8 mouse cellular contexts compared by ENCODE assay signal in genomic region chr9:108490559-108491285, GRCm38 (mm10). TPM values are rescaled to one million over a fixed set of nuclear protein-coding genes. Genes with fewer than 3 reads are reported as not detected.
DNase-seq lines count a peak whose midpoint lies in the region; ATAC-seq and TF ChIP-seq lines count a peak whose summit lies in the region.

Usp19 (plus strand) TSS chr9:108490602.

- H3K4me1 ChIP-seq in MEL (ENCODE audit: control insufficient read depth in 1 of 2, insufficient read depth in 2 of 2, low read length in 2 of 2) = peaks cover 4 to 9% of the 10 kb centered on the region in 2 experiments
- H3K4me1 ChIP-seq in cerebellum, adult 2 months (ENCODE audit: control insufficient read depth, insufficient read depth, low read length) = peaks cover 16% of the 10 kb centered on the region
- 0 out of 2 replicates have a peak, but pooled peaks cover 5% of the 10 kb centered on the region for H3K4me1 ChIP-seq in forebrain, postnatal 0 days (ENCODE audit: insufficient read depth)
- H3K4me1 ChIP-seq in lung, embryonic 15.5 days = peaks cover 22% of the 10 kb centered on the region

- no peaks in the 10 kb centered on the region for H3K9me3 ChIP-seq in MEL (replicated peaks; ENCODE audit: insufficient read depth, low read length)
- no peaks in the 10 kb centered on the region for H3K9me3 ChIP-seq in forebrain, postnatal 0 days (ENCODE audit: low read length)
- no peaks in the 10 kb centered on the region for H3K9me3 ChIP-seq in lung, embryonic 15.5 days

- WGBS in cerebellum, adult 2 months = under 1% methylated on average over 69 of the region's 69 CpGs
- WGBS in forebrain, postnatal 0 days = 2% methylated on average over 69 of the region's 69 CpGs
- WGBS in lung, embryonic 15.5 days = under 1% methylated on average over 67 of the region's 69 CpGs

- peaks cover 5 to 17% of the 10 kb centered on the region in 2 experiments; a peak in 3 of 4 replicates for H3K36me3 ChIP-seq in MEL (ENCODE audit: control insufficient read depth in 1 of 2, insufficient read depth in 2 of 2, low read length in 2 of 2)
- peaks cover 35% of the 10 kb centered on the region for H3K36me3 ChIP-seq in forebrain, postnatal 0 days (ENCODE audit: insufficient read depth)
- peaks cover 75% of the 10 kb centered on the region for H3K36me3 ChIP-seq in lung, embryonic 15.5 days

- TF ChIP-seq POLR2A in MEL (IDR thresholded peaks at IDR 0.05; ENCODE audit: control insufficient read depth in 1 of 2, insufficient read depth in 1 of 2, low read depth in 1 of 2, low read length in 2 of 2, poor library complexity in 1 of 2) = peak; percentile 34 to 75; a peak in 2 of 4 replicates
- TF ChIP-seq POLR2A in cerebellum, adult 2 months (IDR thresholded peaks at IDR 0.05; ENCODE audit: borderline replicate concordance, insufficient read depth, low read length) = peak; percentile 81; the same call in 1 of the 2 replicates

- H3K79me2 ChIP-seq in MEL (ENCODE audit: control insufficient read depth, insufficient read depth, low read length, poor library complexity) = peaks cover 23% of the 10 kb centered on the region

- no peaks in the 10 kb centered on the region for H3K27me3 ChIP-seq in MEL (ENCODE audit: control insufficient read depth in 1 of 2, insufficient read depth in 2 of 2, low read length in 2 of 2)
- H3K27me3 ChIP-seq in cerebellum, adult 2 months (ENCODE audit: control insufficient read depth, insufficient read depth, low read length) = no peaks in the 10 kb centered on the region
- no peaks in the 10 kb centered on the region for H3K27me3 ChIP-seq in forebrain, postnatal 0 days (ENCODE audit: insufficient read depth, low read length)
- no peaks in the 10 kb centered on the region for H3K27me3 ChIP-seq in lung, embryonic 15.5 days

- peak within 1 kb of the TSS; percentile 91 for H3K27ac ChIP-seq in MEL (ENCODE audit: control insufficient read depth, low read depth, low read length)
- H3K27ac ChIP-seq in cerebellum, adult 2 months (ENCODE audit: insufficient read depth, low read length) = peak within 1 kb of the TSS; percentile 91
- peak within 1 kb of the TSS; percentile 93 for H3K27ac ChIP-seq in forebrain, postnatal 0 days (ENCODE audit: low read depth, low read length)
- H3K27ac ChIP-seq in lung, embryonic 15.5 days = peak within 1 kb of the TSS; percentile 98

- peak within 1 kb of the TSS; percentile 79 for H3K4me2 ChIP-seq in forebrain, postnatal 0 days (ENCODE audit: low read depth)
- H3K4me2 ChIP-seq in lung, embryonic 15.5 days = peak within 1 kb of the TSS; percentile 80

- DNase-seq in MEL (ENCODE audit: low read depth, low spot score) = peak; percentile 98
- DNase-seq in cerebellum, adult 2 months = peak; percentile 96 to 98
- peak; percentile 97 for DNase-seq in forebrain, postnatal 0 days
- peak; percentile 96 for DNase-seq in heart, postnatal 4 days
- peak; percentile 94 to 95 for DNase-seq in layer of hippocampus, adult 8-10 months (ENCODE audit: low spot score in 2 of 2)
- DNase-seq in ovary, adult 18-20 months (ENCODE audit: low spot score) = peak; percentile 95
- peak; percentile 96 for DNase-seq in thymus, postnatal 0 days (ENCODE audit: low spot score)

- TF ChIP-seq CTCF in MEL (IDR thresholded peaks at IDR 0.05 in 2 of 3, conservative IDR thresholded peaks at IDR 0.05 in 1 of 3; ENCODE audit: control insufficient read depth in 1 of 3, insufficient read depth in 1 of 3, low read depth in 2 of 3, low read length in 3 of 3, poor library complexity in 1 of 3, severe bottlenecking in 1 of 3) = no peak
- TF ChIP-seq CTCF in cerebellum, adult 2 months (IDR thresholded peaks at IDR 0.05; ENCODE audit: borderline replicate concordance, insufficient read depth, low read depth, low read length) = no peak
- TF ChIP-seq CTCF in forebrain, postnatal 0 days (IDR thresholded peaks at IDR 0.05; ENCODE audit: low read depth) = no peak

- ATAC-seq in forebrain, postnatal 0 days = peak; percentile 98
- peak; percentile 93 for ATAC-seq in lung, embryonic 15.5 days (ENCODE audit: borderline replicate concordance, extremely low read depth, low FRiP score, low TSS enrichment)

- H3K9ac ChIP-seq in MEL (ENCODE audit: control insufficient read depth, low read depth, low read length, poor library complexity, severe bottlenecking) = peak within 1 kb of the TSS; percentile 95
- H3K9ac ChIP-seq in forebrain, postnatal 0 days = peak within 1 kb of the TSS; percentile 92
- H3K9ac ChIP-seq in lung, embryonic 15.5 days = peak within 1 kb of the TSS; percentile 99

- TF ChIP-seq RAD21 in MEL (IDR thresholded peaks at IDR 0.05; ENCODE audit: low read depth, low read length) = no peak

- H3K4me3 ChIP-seq in MEL (ENCODE audit: control insufficient read depth in 1 of 2, insufficient read depth in 1 of 2, low read depth in 2 of 2, low read length in 2 of 2) = peak within 1 kb of the TSS; percentile 92 to 93
- H3K4me3 ChIP-seq in cerebellum, adult 2 months (replicated peaks; ENCODE audit: insufficient read depth, low read depth, low read length) = peak within 1 kb of the TSS; percentile 77
- H3K4me3 ChIP-seq in forebrain, postnatal 0 days (ENCODE audit: low read depth, low read length) = peak within 1 kb of the TSS; percentile 98
- H3K4me3 ChIP-seq in lung, embryonic 15.5 days = peak within 1 kb of the TSS; percentile 99

- no peak for TF ChIP-seq EP300 in MEL (IDR thresholded peaks at IDR 0.05; ENCODE audit: low read depth in 1 of 2, low read length in 2 of 2)

TF ChIP-seq in MEL, 35 proteins besides CTCF, POLR2A, EP300 and RAD21:
- no peak for TF ChIP-seq ZMIZ1 (IDR thresholded peaks at IDR 0.05; ENCODE audit: low read depth, low read length)
- TF ChIP-seq SIN3A (IDR thresholded peaks at IDR 0.05; ENCODE audit: low read length) = peak; percentile 62
- no peak for TF ChIP-seq MYB (IDR thresholded peaks at IDR 0.05; ENCODE audit: low read depth, low read length)
- peak; percentile 26; the same call in 1 of the 2 replicates for TF ChIP-seq MXI1 (IDR thresholded peaks at IDR 0.05; ENCODE audit: low read depth, low read length)
- no peak for TF ChIP-seq USF1 (IDR thresholded peaks at IDR 0.05; ENCODE audit: low read depth, low read length)
- no peak for TF ChIP-seq ZC3H11A (IDR thresholded peaks at IDR 0.05; ENCODE audit: low read depth, low read length)
- TF ChIP-seq TCF12 (IDR thresholded peaks at IDR 0.05; ENCODE audit: low read depth, low read length) = peak; percentile 13; the same call in 1 of the 2 replicates
- TF ChIP-seq ELF1 (IDR thresholded peaks at IDR 0.05; ENCODE audit: low read depth, low read length) = peak; percentile 76
- peak; percentile 32; the same call in 1 of the 2 replicates for TF ChIP-seq NRF1 (IDR thresholded peaks at IDR 0.05; ENCODE audit: insufficient read depth, low read depth, low read length, poor library complexity, severe bottlenecking)
- TF ChIP-seq ETS1 (IDR thresholded peaks at IDR 0.05; ENCODE audit: low read depth, low read length) = peak; percentile 46
- 0 out of 2 replicates have a peak, but pooled peaks have one; percentile 48 for TF ChIP-seq TBP (IDR thresholded peaks at IDR 0.05; ENCODE audit: low read depth, low read length)
- no peak for TF ChIP-seq TAL1 (IDR thresholded peaks at IDR 0.05; ENCODE audit: low read length)
- no peak for TF ChIP-seq CHD2 (IDR thresholded peaks at IDR 0.05; ENCODE audit: low read length)
- TF ChIP-seq MAZ (IDR thresholded peaks at IDR 0.05; ENCODE audit: low read depth, low read length) = peak; percentile 96
- TF ChIP-seq E2F4 (IDR thresholded peaks at IDR 0.05; ENCODE audit: borderline replicate concordance, low read depth, low read length) = peak; percentile 84; the same call in 1 of the 2 replicates
- TF ChIP-seq NELFE (IDR thresholded peaks at IDR 0.05; ENCODE audit: low read depth, low read length) = peak; percentile 65
- TF ChIP-seq HCFC1 (IDR thresholded peaks at IDR 0.05; ENCODE audit: low read depth, low read length) = peak; percentile 90
TF ChIP-seq in MEL: peak in this region for 11.

RNA-seq across cellular contexts. Expression of gene Usp19, which starts in this region (rescaled TPM):
- 69.0 and 76.1 TPM in 2 replicates for total RNA-seq in MEL (2012; rRNA removed)
- 100 to 1,000 TPM in 1 of 2 experiments, not detected in 1; 162 TPM for polyA plus RNA-seq in MEL (2012; ENCODE audit: insufficient read depth in 1 of 2, insufficient read length in 2 of 2, low read depth in 1 of 2, low replicate concordance in 2 of 2, missing spikeins in 1 of 2)
- 192 and 212 TPM in 2 replicates for polyA plus RNA-seq in cerebellum, adult 2 months (2012; rRNA removed)
- 90.3 and 97.0 TPM in 2 replicates for total RNA-seq in forebrain, postnatal 0 days (2014; rRNA removed)
- 32.2 and 41.5 TPM in 2 replicates for polyA plus RNA-seq in forebrain, postnatal 0 days (2015; fragmentation: Nextera tagmentation; extraction: Ambion mirVana)
- 100 to 1,000 TPM; 108 to 109 TPM for total RNA-seq in heart, postnatal 4 days (2021)
- 100 to 1,000 TPM; 144 to 189 (median 157) TPM for total RNA-seq in layer of hippocampus, adult 8-10 months (2022)
- polyA plus RNA-seq in lung, embryonic 15.5 days (2015; fragmentation: Nextera tagmentation; extraction: Ambion mirVana) = 61.9 and 68.5 TPM in 2 replicates
- polyA plus RNA-seq in thymus, postnatal 0 days (2015; fragmentation: Nextera tagmentation; extraction: Ambion mirVana) = 52.3 and 57.7 TPM in 2 replicates

Comparison
In these comparisons a context has a peak if more than half of its experiments do, and no peak if none do; other contexts are left out.
1. Peak in every context shown above with its lines: DNase-seq, ATAC-seq, H3K4me3 ChIP-seq and H3K27ac ChIP-seq.